Mouse (Mus musculus): ENCODE measurements around the gene Sapcd1. TPM values are rescaled to one million over a fixed set of nuclear protein-coding genes. Genes with fewer than 3 reads are reported as not detected.
A peak's percentile ranks its signal among the peaks of the same experiment; 100 is the strongest.
"Not testable (repeated sequence)": the region's sequence is repeated elsewhere in the genome, so short reads cannot be mapped to it uniquely, and the experiment has no call there.

Gene Sapcd1
- polyA plus RNA-seq, 1 experiment from 2014 or later, result 11.4 TPM

GRCm38 (mm10) chr17:35011440-35011839 is 16.4 kb downstream of the Sapcd1 start:
- Histone ChIP-seq H3K4me1 (replicated peaks) (peaks cover 9% of the 10 kb centered on the region), H3K9ac (no peak overlapping the region), H3K4me2 (replicated peaks) (no peak overlapping the region), H3K4me3 (replicated peaks) (no peak overlapping the region), H3K36me3 (peaks cover 77% of the 10 kb centered on the region), H3K27me3 (replicated peaks) (no peaks in the 10 kb centered on the region), H3K27ac (no peak overlapping the region), H3K9me3 (no peaks in the 10 kb centered on the region)
- ATAC-seq, result no peak
- WGBS, result 96% methylated on average over 8 of the region's 8 CpGs

DNA sequence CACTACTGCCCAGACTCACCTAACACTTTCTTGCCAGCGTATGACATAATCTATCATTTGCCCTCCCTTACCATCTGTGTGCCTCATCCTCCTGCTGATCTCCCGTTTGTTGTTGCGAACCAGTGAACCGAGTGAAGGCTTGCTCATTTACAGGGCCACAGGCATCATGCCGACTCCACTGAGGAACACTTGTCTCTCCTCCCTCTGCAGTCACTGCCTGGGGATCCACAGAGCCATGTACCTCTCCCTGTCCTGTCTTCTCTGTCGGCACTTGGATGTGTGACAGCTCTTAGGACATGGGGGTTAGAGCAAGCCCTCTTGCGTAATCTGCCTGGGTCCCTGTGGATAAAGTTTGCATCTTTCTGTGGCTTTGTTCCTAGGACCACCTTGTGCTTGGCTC is 18.2 kb downstream of the Sapcd1 start:
- no peak overlapping the region for H3K27ac ChIP-seq
- ATAC-seq, result no peak

DNA sequence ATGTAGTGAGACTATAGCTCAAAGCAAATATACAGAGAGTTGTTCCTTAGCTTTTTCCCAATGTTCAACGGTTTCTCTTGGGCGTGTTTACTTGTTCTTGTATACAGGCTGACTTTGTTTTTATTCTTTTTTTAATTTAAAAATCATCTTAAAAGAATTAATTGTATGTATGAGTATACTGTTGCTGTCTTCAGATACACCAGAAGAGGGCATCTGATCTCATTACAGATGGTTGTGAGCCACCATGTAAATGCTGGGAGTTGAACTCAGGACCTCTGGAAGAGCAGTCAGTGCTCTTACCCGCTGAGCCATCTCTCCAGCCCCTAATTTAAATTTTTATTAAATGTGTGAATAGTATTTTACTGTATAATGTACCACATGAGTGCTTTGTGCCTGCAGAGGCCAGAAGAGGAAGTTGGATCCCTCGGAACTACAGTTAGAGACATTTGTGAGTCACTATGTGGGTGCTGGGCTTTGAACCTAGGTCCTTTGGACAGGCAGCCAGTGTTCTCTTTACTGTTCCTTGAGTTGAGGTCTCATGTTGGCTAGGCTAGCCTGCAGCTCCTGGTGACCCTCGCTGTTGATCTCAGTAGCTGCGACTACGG is 20.3 kb downstream of the Sapcd1 start:
- no peak overlapping the region for H3K4me2 ChIP-seq (replicated peaks)
- H3K9me3 ChIP-seq, result no peaks in the 10 kb centered on the region
- H3K4me3 ChIP-seq (replicated peaks), result no peak overlapping the region
- H3K27ac ChIP-seq, result no peak overlapping the region
- 94% methylated on average over 7 of the region's 7 CpGs for WGBS
- no peak for ATAC-seq
- peaks cover 17% of the 10 kb centered on the region for H3K4me1 ChIP-seq (replicated peaks)
- H3K27me3 ChIP-seq (replicated peaks), result no peaks in the 10 kb centered on the region
- H3K36me3 ChIP-seq, result peaks cover 60% of the 10 kb centered on the region
- no peak overlapping the region for H3K9ac ChIP-seq

More for the DNA sequence above, 18.2 kb downstream of the Sapcd1 start:
- H3K4me1 ChIP-seq (replicated peaks), result no peaks in the 10 kb centered on the region
- H3K4me3 ChIP-seq (replicated peaks), result no peak overlapping the region
- no peak overlapping the region for H3K9ac ChIP-seq
- H3K36me3 ChIP-seq, result peaks cover 74% of the 10 kb centered on the region
- WGBS, result 89% methylated on average over 7 of the region's 7 CpGs
- no peaks in the 10 kb centered on the region for H3K27me3 ChIP-seq (replicated peaks)
- H3K9me3 ChIP-seq, result no peaks in the 10 kb centered on the region
- H3K4me2 ChIP-seq (replicated peaks), result no peak overlapping the region

- WGBS, result 98% methylated on average over 4 of the region's 5 CpGs
Measured at GRCm38 (mm10) chr17:35005902-35006301, 21.9 kb downstream of the Sapcd1 start.

DNA sequence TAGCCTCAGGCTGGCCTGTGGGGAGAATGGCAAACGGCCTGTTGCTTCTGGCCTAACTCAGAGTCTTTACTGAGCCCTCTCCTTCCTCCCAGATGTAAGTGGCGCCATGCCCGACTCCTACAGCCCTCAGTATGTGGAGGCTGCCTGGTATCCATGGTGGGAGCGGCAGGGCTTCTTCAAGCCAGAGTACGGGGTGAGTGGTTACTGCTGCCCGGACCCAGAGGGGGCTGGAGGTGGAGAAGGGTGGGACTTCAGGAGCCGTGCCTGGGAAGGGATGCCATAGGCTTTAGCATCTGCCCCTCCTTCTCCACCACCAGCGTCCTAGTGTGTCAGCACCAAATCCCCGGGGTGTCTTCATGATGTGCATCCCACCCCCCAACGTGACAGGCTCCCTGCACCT is 22.7 kb downstream of the Sapcd1 start:
- H3K27ac ChIP-seq, result no peak overlapping the region
- no peak overlapping the region for H3K9ac ChIP-seq
- H3K4me1 ChIP-seq (replicated peaks), result peaks cover 21% of the 10 kb centered on the region
- no peaks in the 10 kb centered on the region for H3K9me3 ChIP-seq
- no peak overlapping the region for H3K4me2 ChIP-seq (replicated peaks)
- peaks cover 38% of the 10 kb centered on the region for H3K36me3 ChIP-seq
- no peak for ATAC-seq
- WGBS, result 93% methylated on average over 10 of the region's 10 CpGs
- no peak overlapping the region for H3K4me3 ChIP-seq (replicated peaks)
- H3K27me3 ChIP-seq (replicated peaks), result no peaks in the 10 kb centered on the region

More at GRCm38 (mm10) chr17:35005902-35006301, 21.9 kb downstream of the Sapcd1 start:
- H3K27me3 ChIP-seq (replicated peaks); H3K9ac ChIP-seq; H3K4me3 ChIP-seq (replicated peaks); H3K9me3 ChIP-seq; H3K27ac ChIP-seq; H3K4me2 ChIP-seq (replicated peaks); ATAC-seq: not testable (repeated sequence)
- peaks cover 45% of the 10 kb centered on the region for H3K36me3 ChIP-seq
- H3K4me1 ChIP-seq (replicated peaks), result peaks cover 21% of the 10 kb centered on the region

DNA sequence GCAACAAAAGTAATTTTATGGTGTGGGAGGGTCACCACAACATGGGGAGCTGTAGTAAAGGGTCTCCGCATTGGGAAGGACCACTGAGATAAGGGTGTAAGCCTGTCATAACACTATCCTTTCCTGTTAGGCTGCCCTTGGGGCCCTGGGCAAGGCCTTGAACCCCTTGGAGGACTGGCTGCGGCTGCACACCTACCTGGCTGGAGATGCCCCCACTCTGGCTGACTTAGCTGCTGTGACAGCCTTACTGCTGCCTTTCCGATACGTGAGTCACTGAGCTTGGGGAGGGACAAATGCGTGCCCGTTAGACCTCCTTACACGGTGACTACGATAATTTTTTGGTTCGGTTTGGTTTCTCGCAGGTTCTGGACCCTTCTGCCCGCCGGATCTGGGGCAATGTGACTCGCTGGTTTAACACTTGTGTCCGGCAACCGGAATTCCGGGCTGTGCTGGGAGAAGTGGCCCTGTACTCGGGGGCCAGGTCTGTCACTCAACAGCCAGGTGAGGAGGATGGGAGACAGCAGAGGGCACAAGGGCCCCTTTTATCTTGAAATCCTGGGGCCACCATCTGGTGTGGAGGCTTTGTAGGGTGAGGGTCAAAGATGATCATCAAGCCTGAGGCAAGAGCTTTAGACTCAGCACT is 23.6 kb downstream of the Sapcd1 start:
- Histone ChIP-seq H3K36me3 (peaks cover 37% of the 10 kb centered on the region), H3K27ac (no peak overlapping the region), H3K9ac (no peak overlapping the region), H3K4me1 (replicated peaks) (peaks cover 30% of the 10 kb centered on the region), H3K4me2 (replicated peaks) (no peak overlapping the region), H3K27me3 (replicated peaks) (no peaks in the 10 kb centered on the region), H3K9me3 (no peaks in the 10 kb centered on the region), H3K4me3 (replicated peaks) (no peak overlapping the region)
- ATAC-seq, result no peak
- WGBS, result 93% methylated on average over 17 of the region's 17 CpGs

- peak overlapping the region; percentile 93 for H3K4me2 ChIP-seq (replicated peaks)
- no peak overlapping the region for H3K27ac ChIP-seq
- peaks cover 38% of the 10 kb centered on the region for H3K4me1 ChIP-seq (replicated peaks)
- no peaks in the 10 kb centered on the region for H3K9me3 ChIP-seq
- no peak overlapping the region; the same call in 1 of the 2 replicates for H3K9ac ChIP-seq
- peaks cover 33% of the 10 kb centered on the region for H3K36me3 ChIP-seq
- H3K4me3 ChIP-seq (replicated peaks), result no peak overlapping the region
- ATAC-seq, result no peak
- H3K27me3 ChIP-seq (replicated peaks), result no peaks in the 10 kb centered on the region
- WGBS, result 40% methylated on average over 9 of the region's 9 CpGs
Measured at GRCm38 (mm10) chr17:35003022-35003838, 24.6 kb downstream of the Sapcd1 start.

DNA sequence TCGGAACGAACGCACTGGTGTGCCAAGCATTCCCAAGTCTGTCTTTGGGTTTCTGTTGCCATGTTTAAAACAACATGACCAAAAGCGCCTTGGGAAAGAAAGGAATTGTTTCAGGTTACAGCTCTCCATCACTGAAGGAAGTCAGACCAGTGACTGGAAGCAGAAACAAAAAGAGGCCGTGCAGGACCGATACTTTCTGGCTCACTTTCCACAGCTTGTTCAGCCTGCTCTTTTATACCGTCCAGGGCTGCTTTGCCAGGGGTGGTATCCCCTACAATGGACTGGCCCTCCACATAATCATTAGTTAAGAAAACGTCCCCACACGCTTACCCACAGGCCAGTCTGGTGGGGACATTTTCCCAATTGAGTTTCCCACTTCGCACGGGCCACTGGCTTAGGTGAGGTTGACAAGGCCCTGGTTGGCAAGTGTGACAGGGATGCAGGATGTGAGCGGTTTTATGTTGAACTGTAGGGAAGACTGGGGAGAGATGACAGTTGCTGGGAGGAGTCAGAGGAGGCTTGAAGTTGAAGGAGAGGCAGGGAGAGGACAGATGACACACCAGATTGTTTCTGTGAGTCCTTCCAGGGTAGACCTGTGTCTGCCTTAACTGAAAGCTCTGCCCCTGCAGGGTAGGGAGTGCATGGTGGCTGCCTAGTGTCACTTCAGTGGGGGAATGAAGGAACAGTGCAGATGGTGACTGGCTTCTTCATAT is 25.5 kb downstream of the Sapcd1 start:
- Histone ChIP-seq H3K4me3 (replicated peaks) (peak overlapping the region; percentile 80), H3K27me3 (replicated peaks) (no peaks in the 10 kb centered on the region), H3K4me2 (replicated peaks) (peak overlapping the region; percentile 93), H3K4me1 (replicated peaks) (peaks cover 41% of the 10 kb centered on the region), H3K9me3 (no peaks in the 10 kb centered on the region), H3K9ac (peak overlapping the region; percentile 98), H3K36me3 (peaks cover 30% of the 10 kb centered on the region), H3K27ac (peak overlapping the region; percentile 98)
- ATAC-seq, result no peak
- 8% methylated on average over 12 of the region's 12 CpGs for WGBS

DNA sequence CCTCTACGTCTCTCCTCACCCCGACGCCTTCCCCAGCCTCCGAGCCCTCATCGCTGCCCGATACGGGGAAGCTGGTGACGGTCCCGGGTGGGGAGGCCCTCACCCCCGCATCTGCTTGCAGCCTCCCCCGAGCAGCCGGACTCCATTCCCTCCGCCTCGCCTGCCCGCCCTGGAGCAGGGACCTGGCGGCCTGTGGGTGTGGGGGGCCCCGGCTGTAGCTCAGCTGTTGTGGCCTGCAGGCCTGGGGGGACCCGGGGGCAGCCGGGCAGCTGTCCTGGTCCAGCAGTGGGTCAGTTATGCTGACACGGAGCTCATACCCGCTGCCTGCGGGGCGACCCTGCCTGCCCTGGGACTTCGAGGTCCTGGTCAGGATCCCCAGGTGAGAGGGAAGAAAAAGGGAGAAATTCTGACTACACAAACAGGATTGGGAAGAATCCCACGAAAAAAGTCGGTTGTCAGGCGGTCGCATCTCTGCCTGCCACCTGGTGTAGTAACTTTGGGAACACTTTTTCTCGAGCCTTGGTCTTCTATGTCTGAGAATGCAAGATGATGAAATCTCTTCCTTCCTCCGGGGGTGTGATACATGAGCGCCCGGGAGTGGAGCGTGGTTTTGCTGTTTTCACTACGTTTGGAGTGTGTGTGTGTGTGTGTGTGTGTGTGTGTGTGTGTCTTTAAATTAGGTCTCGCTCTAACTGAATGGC is 26.2 kb downstream of the Sapcd1 start:
- Histone ChIP-seq H3K36me3 (peaks cover 27% of the 10 kb centered on the region), H3K4me1 (replicated peaks) (peaks cover 45% of the 10 kb centered on the region), H3K9ac (peak overlapping the region; percentile 98), H3K4me3 (replicated peaks) (peak overlapping the region; percentile 80), H3K27ac (peak overlapping the region; percentile 98), H3K4me2 (replicated peaks) (peak overlapping the region; percentile 93), H3K9me3 (no peaks in the 10 kb centered on the region), H3K27me3 (replicated peaks) (no peaks in the 10 kb centered on the region)
- WGBS, result under 1% methylated on average over 35 of the region's 35 CpGs
- ATAC-seq, result peak; percentile 29

DNA sequence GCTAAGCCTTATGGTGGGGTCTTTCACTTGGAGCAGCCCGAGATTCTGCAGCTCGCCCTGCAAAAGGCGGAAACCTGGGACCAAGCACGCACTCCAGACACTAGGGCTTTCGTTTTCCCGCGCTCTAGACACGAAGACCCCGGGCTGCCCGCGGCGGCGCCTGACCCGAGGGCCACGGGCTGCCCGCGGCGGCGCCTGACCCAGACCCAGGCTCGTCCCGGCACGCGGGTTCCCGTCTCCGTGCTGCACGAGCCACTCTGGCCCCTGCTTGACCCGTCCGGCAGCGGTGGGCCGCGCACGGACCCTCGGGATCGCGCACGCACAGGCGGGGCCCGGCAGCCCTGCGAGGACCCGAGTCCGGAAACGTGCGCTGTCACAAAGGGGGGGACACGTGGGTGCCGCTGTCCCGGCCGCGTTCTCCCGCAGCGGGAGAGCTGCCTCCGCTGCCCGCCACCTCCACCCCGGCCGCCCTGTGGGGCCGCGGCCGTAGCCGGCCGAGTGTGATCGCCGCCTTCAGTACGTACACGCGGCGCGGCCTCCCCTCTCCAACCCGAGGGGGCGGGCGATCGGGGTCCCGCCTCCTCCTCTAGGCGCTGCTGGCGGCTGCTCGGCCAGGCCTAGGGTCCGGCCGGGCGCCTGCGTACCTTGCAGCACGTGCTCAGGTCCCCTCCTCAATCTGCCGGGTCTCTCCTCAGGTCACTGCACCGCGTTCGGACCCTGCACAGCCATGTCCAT is 26.9 kb downstream of the Sapcd1 start, which contains the start of gene Vars:
Gene Vars (plus strand): TSS at position 271 of the 735 bp plus-strand sequence.
- H3K27ac ChIP-seq, result peak within 1 kb of the TSS; percentile 98
- H3K4me3 ChIP-seq (replicated peaks), result peak within 1 kb of the TSS; percentile 80
- ATAC-seq, result peak; percentile 92
- H3K9ac ChIP-seq, result peak within 1 kb of the TSS; percentile 98
- H3K36me3 ChIP-seq, result peaks cover 24% of the 10 kb centered on the region
- WGBS, result under 1% methylated on average over 83 of the region's 83 CpGs
- H3K27me3 ChIP-seq (replicated peaks), result no peaks in the 10 kb centered on the region
- H3K4me2 ChIP-seq (replicated peaks), result peak within 1 kb of the TSS; percentile 93
- H3K4me1 ChIP-seq (replicated peaks), result peaks cover 48% of the 10 kb centered on the region
- H3K9me3 ChIP-seq, result no peaks in the 10 kb centered on the region
